Mouse (Mus musculus) erythroblast, embryonic 14.5 days (primary cell): ENCODE measurements around the gene Asb17. TPM values are rescaled to one million over a fixed set of nuclear protein-coding genes. Genes with fewer than 3 reads are reported as not detected.
"Not testable (repeated sequence)": the region's sequence is repeated elsewhere in the genome, so short reads cannot be mapped to it uniquely, and the experiment has no call there.

Source experiments
- H3K27me3 ChIP-seq: 2 replicates; pipeline ENCODE4 v1.6.1; 2012; ENCODE audit warnings: inconsistent platforms; ENCODE audit not compliant: control insufficient read depth
- H3K36me3 ChIP-seq: 2 replicates; pipeline ENCODE4 v1.6.1; 2012; ENCODE audit warnings: mild to moderate bottlenecking, inconsistent platforms; ENCODE audit not compliant: control insufficient read depth
- H3K4me1 ChIP-seq: 2 replicates; pipeline ENCODE4 v1.6.1; 2012; ENCODE audit warnings: inconsistent platforms; ENCODE audit not compliant: control insufficient read depth
- H3K4me3 ChIP-seq: replicated peaks from 2 replicates; pipeline ENCODE3; 2012; ENCODE audit warnings: moderate library complexity, mild to moderate bottlenecking, inconsistent platforms
- H3K9me3 ChIP-seq: 2 replicates; pipeline ENCODE4 v1.6.1; 2012; ENCODE audit warnings: low read length, inconsistent platforms, mixed read lengths; ENCODE audit not compliant: control insufficient read depth
- GATA1 ChIP-seq: IDR thresholded peaks from 2 replicates; pipeline ENCODE4 v1.6.1; 2012; ENCODE audit warnings: low read length, inconsistent platforms, mixed read lengths
- TAL1 ChIP-seq: IDR thresholded peaks from 3 replicates; pipeline ENCODE4 v1.6.1; 2012; ENCODE audit warnings: low read length, inconsistent platforms, mixed read lengths
- polyA plus RNA-seq: library from polyadenylated mRNA; stranded (reverse); fragments of >175 nt; gene quantifications from 2 replicates; pipeline ENCODE4 v1.2.3, GENCODE M21; 2012

The Asb17 gene
- polyA plus RNA-seq, 1 experiment: not detected

DNA sequence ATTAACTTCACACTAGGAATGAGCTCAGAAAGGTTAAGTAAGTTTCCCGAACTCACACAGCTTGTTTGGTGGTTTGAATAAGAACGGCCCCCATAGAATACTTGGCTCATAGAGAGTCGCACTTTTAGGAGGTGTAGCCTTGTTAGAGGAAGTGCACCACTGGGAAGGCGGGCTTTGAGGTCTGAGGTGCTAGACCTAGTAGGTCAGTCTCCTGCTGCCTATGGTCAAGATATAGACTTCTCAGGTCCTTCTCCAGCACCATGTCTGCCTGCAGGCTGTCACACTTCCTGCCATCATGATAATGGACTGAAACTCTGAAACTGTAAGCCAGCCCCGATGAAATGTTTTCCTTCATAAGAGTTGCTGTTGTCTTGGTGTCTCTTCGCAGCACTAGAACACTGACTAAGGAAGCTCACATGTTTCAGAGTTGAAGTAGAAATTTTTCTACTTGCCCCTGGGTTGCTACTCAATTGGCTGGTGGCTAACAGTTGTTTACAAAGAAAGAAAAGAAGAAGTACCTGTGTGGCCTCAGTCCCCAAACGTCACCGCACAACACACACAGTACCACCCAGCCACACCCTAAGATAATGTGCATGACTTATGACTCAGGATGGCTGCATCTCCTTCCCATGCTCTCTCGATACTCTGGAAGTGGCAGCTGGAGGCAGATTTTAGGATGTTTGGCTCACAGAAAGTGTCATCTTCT is 36.4 kb upstream of the Asb17 start:
- Histone ChIP-seq H3K4me1 (peaks cover 75% of the 10 kb centered on the region), H3K9me3 (no peaks in the 10 kb centered on the region), H3K27me3 (no peaks in the 10 kb centered on the region; the same call in 1 of the 2 replicates), H3K36me3 (peaks cover 3% of the 10 kb centered on the region; the same call in 1 of the 2 replicates), H3K4me3 (peak overlapping the region; percentile 21)
- TF ChIP-seq GATA1 (no peak; the same call in 1 of the 2 replicates), TAL1 (no peak)

GRCm38 (mm10) chr3:153808406-153808805 is 35.6 kb upstream of the Asb17 start:
- Histone ChIP-seq H3K36me3 (peaks cover 3% of the 10 kb centered on the region; the same call in 1 of the 2 replicates), H3K9me3 (no peaks in the 10 kb centered on the region), H3K27me3 (no peaks in the 10 kb centered on the region; the same call in 1 of the 2 replicates), H3K4me3 (no peak overlapping the region), H3K4me1 (peaks cover 67% of the 10 kb centered on the region)
- TF ChIP-seq TAL1 (no peak), GATA1 (no peak)

DNA sequence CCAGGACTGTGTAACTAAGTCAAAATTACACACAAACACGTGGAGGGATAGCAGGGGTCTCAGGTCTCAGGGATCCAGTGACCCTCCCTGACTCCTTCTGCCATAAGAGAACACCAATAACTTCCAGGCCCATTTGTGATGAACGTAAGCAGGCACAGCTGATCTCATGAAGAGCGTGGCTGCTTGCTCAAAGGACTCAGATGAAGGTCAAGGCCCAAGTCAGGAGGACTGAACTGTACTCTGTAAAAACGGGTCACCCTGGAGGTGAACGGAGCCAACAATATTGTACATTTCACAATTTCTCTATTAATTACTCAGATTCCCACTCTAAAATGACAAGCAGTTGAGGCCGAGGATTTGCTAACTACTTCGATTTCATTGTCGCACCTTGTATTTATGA is 30.0 kb upstream of the Asb17 start:
- Histone ChIP-seq H3K4me3 (no peak overlapping the region), H3K36me3 (no peaks in the 10 kb centered on the region; the same call in 1 of the 2 replicates), H3K9me3 (peaks cover 3% of the 10 kb centered on the region), H3K4me1 (peaks cover 32% of the 10 kb centered on the region), H3K27me3 (no peaks in the 10 kb centered on the region; the same call in 1 of the 2 replicates)
- TF ChIP-seq TAL1 (no peak), GATA1 (no peak)

- Histone ChIP-seq H3K4me1 (peaks cover 29% of the 10 kb centered on the region), H3K36me3 (no peaks in the 10 kb centered on the region; the same call in 1 of the 2 replicates), H3K27me3 (no peaks in the 10 kb centered on the region), H3K9me3 (peaks cover 3% of the 10 kb centered on the region), H3K4me3 (no peak overlapping the region)
- TF ChIP-seq TAL1: no peak
- no peak for TF ChIP-seq GATA1
These were observed 26.6 kb upstream of the Asb17 start for GRCm38 (mm10) chr3:153817376-153817890.

GRCm38 (mm10) chr3:153818723-153819122 is 25.3 kb upstream of the Asb17 start:
- Histone ChIP-seq H3K27me3 (no peaks in the 10 kb centered on the region), H3K36me3 (no peaks in the 10 kb centered on the region; the same call in 1 of the 2 replicates), H3K4me1 (peaks cover 36% of the 10 kb centered on the region), H3K9me3 (peaks cover 3% of the 10 kb centered on the region), H3K4me3 (no peak overlapping the region)
- TF ChIP-seq TAL1 (no peak), GATA1 (no peak)

DNA sequence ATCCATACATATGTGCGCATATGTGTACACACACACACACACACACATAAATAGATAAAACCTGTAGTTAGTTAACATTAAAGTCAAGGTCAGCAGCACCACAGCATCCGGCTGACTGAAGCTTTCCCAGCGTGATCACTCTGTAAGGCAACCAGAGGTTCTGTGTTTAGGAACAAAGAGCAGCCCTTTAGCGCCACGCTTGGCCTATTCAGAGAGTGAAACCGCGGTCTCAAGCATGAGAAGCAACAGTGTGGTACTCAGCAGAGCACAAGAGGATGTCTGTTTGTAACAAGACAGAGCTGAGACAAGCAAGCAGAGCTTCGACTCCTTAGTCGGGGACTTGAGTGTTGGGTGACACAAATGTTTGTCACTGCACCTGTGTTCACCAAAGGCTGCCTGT is 24.6 kb upstream of the Asb17 start:
- Histone ChIP-seq H3K36me3 (no peaks in the 10 kb centered on the region; the same call in 1 of the 2 replicates), H3K4me1 (peaks cover 36% of the 10 kb centered on the region), H3K9me3 (peaks cover 3% of the 10 kb centered on the region), H3K27me3 (no peaks in the 10 kb centered on the region), H3K4me3 (no peak overlapping the region)
- TF ChIP-seq GATA1 (no peak), TAL1 (no peak)

DNA sequence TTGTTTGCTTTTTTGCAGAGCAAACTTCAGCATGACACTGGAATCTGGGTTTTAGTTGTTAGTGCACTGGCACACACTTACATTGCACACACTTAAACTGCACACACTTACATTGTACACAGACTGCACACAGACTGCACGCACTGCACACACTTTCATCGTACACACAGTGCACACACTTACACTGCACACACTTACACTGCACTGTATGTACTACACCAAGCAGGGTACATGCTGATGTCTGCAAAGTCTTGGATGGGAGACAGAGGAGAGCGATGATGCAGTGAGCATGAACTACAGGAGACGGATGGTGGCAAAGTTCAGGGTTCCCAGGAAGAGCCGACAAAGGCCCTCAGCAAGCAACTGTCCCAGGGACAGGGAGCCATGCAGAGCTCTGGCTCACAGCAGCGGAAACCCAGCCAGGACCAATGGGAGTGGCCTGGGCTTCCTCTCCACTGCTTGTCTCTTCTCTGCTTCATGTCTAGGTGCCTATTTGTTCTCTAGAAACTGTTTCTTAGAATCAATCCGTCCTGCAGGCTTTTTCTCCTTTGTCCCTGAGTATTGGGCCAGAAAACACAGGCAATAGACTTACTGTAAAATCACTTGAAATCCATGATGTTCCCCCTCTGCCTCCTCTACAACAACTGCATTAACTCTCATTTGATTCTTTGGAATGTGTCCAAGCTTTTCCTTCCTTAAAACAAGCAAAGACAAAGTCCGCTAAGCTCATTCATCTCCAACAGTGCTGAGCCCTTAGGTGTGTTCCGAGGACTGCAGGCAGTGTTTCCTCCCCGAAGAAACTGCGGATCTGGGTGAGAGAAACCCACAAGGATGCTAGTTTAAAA is 20.1 kb upstream of the Asb17 start:
- H3K27me3 ChIP-seq: no peaks in the 10 kb centered on the region
- TF ChIP-seq GATA1 (no peak), TAL1 (no peak)
- peaks cover 45% of the 10 kb centered on the region for H3K4me1 ChIP-seq
- no peak overlapping the region for H3K4me3 ChIP-seq
- H3K9me3 ChIP-seq: no peaks in the 10 kb centered on the region
- no peaks in the 10 kb centered on the region for H3K36me3 ChIP-seq

GRCm38 (mm10) chr3:153825197-153825596 is 18.8 kb upstream of the Asb17 start:
- H3K4me3 ChIP-seq: no peak overlapping the region
- no peaks in the 10 kb centered on the region for H3K27me3 ChIP-seq
- H3K36me3 ChIP-seq: no peaks in the 10 kb centered on the region
- peaks cover 49% of the 10 kb centered on the region for H3K4me1 ChIP-seq
- TF ChIP-seq TAL1 (no peak), GATA1 (no peak)
- H3K9me3 ChIP-seq: no peaks in the 10 kb centered on the region

DNA sequence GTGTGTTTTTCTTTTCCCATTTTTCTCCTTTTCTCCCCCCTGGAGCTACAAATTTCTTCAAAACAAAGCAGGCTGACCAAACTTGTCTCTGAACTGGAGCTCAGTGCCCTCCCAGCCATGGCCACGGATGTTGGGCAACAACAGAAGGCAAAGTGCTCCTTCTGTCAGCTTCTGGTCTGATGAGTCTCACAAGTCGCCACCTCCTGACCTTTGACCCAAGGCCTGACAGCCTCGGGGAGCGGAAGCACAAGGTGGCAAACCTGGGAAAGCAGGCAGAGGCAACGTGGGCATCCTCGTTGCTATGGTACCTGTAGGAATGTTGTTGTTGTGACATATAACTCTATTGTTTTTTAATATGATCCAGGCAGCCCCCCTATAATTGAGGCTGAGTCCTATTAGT is 17.4 kb upstream of the Asb17 start:
- TF ChIP-seq TAL1: no peak
- peaks cover 59% of the 10 kb centered on the region for H3K4me1 ChIP-seq
- H3K4me3 ChIP-seq: no peak overlapping the region

GRCm38 (mm10) chr3:153829788-153830187 is 14.2 kb upstream of the Asb17 start:
- H3K36me3 ChIP-seq, H3K9me3 ChIP-seq, H3K27me3 ChIP-seq, H3K4me3 ChIP-seq: not testable (repeated sequence)
- H3K4me1 ChIP-seq: peaks cover 83% of the 10 kb centered on the region

More for the DNA sequence above, 17.4 kb upstream of the Asb17 start:
- Histone ChIP-seq H3K36me3 (no peaks in the 10 kb centered on the region; the same call in 1 of the 2 replicates), H3K27me3 (no peaks in the 10 kb centered on the region), H3K9me3 (no peaks in the 10 kb centered on the region)
